Mouse (Mus musculus) stomach, postnatal 0 days (tissue): Measurements from ENCODE around the gene Nek9.

ENCODE experiments used
- CTCF ChIP-seq: IDR thresholded peaks from 2 replicates; pipeline ENCODE4 v1.5.1; 2016; ENCODE audit warnings: antibody characterized with exemption, low read depth, mild to moderate bottlenecking, moderate library complexity
- EP300 ChIP-seq: optimal IDR thresholded peaks from 2 replicates; pipeline ENCODE3; 2016; ENCODE audit warnings: antibody characterized with exemption

DNA sequence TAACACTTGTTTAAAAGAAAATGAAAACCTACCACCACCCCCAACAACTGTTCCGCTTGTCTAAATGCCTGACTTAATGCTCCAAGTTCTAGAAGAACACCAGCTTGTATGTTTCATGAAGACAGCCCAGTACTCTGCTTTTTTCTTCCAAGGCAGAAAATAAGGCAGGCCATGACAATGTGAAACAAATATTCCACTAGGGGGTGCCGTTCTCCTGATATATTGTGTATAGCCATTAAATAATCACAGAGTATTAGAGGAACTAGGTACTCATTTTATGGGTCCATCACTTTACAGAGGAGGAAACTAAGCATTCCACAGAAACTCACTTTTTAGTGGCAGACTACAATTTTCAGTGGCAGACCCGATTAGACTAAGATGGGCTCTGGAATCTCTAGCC lies 7.2 kb upstream of the Nek9 start:
- TF ChIP-seq CTCF (peak; percentile 83), EP300 (no peak)
